Mouse (Mus musculus): ENCODE data around the gene Adh6b. TPM values are rescaled to one million over a fixed set of nuclear protein-coding genes. Genes with fewer than 3 reads are reported as not detected.

Gene Adh6b
- polyA plus RNA-seq, 1 experiment, result 4.1 TPM

DNA sequence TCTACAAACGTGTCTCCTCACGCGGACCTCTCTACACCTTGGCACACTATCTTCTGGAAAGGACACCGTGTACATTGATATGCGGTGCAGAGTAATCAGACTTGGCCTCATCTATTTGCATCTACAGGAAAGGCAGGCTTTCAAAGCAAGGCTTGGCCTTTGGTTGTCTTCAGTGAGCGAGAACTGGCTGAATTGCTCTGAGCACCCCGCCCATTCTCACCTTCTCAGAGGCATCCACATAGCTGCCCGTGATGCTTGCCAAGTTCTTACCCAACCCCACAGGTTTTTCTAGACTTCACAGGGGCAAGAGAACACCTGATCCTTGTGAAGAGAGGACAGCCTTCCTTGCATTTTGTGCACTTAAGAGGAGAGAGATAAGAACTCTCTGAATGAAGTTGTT lies 31.7 kb upstream of the Adh6b start:
- H3K27ac ChIP-seq (ENCODE audit: control insufficient read depth, insufficient read depth, low read depth, low read length, poor library complexity), result no peak overlapping the region
- TF ChIP-seq POLR2A (IDR thresholded peaks at IDR 0.05; ENCODE audit: borderline replicate concordance, control insufficient read depth, low read depth, low read length), result no peak
- no peak for TF ChIP-seq CTCF (IDR thresholded peaks at IDR 0.05; ENCODE audit: control insufficient read depth, insufficient read depth, low read length)
- H3K4me3 ChIP-seq (replicated peaks; ENCODE audit: control insufficient read depth, low read depth, low read length), result no peak overlapping the region
- WGBS, result 85% methylated on average over 8 of the region's 8 CpGs
- H3K4me1 ChIP-seq (ENCODE audit: control insufficient read depth, insufficient read depth, low read length), result no peaks in the 10 kb centered on the region

DNA sequence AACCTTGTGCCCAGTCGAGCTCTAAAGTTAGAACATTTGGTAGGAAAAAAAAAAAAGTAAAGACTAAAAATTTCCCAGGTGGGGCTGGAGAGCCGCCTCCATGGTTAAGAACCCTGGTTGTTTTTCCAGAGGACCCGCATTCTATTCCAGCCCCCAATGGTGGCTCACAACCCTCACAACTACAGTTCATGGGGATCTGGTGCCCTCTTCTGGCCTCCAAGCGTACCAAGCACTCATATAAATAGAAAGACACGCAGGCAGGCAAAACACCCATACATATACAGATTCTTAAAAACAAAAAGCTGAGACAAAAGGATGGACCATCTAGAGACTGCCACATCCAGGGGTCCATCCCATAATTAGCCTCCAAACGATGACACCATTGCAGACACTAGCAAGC lies 30.6 kb upstream of the Adh6b start:
- Histone ChIP-seq H3K27ac (ENCODE audit: control insufficient read depth, insufficient read depth, low read depth, low read length, poor library complexity) (no peak overlapping the region), H3K4me3 (replicated peaks; ENCODE audit: control insufficient read depth, low read depth, low read length) (no peak overlapping the region), H3K4me1 (ENCODE audit: control insufficient read depth, insufficient read depth, low read length) (no peaks in the 10 kb centered on the region)
- WGBS, result 85% methylated on average over 6 of the region's 6 CpGs
- TF ChIP-seq POLR2A (IDR thresholded peaks at IDR 0.05; ENCODE audit: borderline replicate concordance, control insufficient read depth, low read depth, low read length), result no peak
- no peak for TF ChIP-seq CTCF (IDR thresholded peaks at IDR 0.05; ENCODE audit: control insufficient read depth, insufficient read depth, low read length)

DNA sequence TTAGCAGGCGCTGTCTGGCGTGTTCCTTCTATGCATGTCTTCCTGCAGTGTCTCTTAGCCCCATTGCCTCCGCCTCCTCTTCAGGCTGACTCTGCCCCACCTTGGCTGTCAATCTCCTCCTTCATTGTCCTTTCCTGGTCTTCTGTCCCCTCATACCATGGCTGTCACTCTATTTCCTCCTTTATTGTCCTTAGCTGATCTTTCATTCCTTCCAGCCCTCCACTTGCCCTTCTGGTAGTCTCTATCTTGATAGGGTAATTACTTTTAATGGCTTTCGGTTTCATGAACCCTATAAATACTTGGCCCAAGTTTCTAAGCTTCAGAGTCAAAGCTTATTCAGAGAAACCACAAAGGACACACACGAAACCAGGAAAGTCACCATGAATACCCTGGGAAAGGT lies 28.6 kb upstream of the Adh6b start, which contains the start of gene Adh6a:
TSS of gene Adh6a (plus strand) at position 322 of the 400 bp plus-strand sequence.
- TF ChIP-seq CTCF (IDR thresholded peaks at IDR 0.05; ENCODE audit: control insufficient read depth, insufficient read depth, low read length) (no peak), POLR2A (IDR thresholded peaks at IDR 0.05; ENCODE audit: borderline replicate concordance, control insufficient read depth, low read depth, low read length) (no peak)
- WGBS, result 69% methylated on average over 5 of the region's 5 CpGs
- H3K4me1 ChIP-seq (ENCODE audit: control insufficient read depth, insufficient read depth, low read length), result no peaks in the 10 kb centered on the region
- no peak within 1 kb of the TSS for H3K27ac ChIP-seq (ENCODE audit: control insufficient read depth, insufficient read depth, low read depth, low read length, poor library complexity)
- no peak within 1 kb of the TSS for H3K4me3 ChIP-seq (replicated peaks; ENCODE audit: control insufficient read depth, low read depth, low read length)

DNA sequence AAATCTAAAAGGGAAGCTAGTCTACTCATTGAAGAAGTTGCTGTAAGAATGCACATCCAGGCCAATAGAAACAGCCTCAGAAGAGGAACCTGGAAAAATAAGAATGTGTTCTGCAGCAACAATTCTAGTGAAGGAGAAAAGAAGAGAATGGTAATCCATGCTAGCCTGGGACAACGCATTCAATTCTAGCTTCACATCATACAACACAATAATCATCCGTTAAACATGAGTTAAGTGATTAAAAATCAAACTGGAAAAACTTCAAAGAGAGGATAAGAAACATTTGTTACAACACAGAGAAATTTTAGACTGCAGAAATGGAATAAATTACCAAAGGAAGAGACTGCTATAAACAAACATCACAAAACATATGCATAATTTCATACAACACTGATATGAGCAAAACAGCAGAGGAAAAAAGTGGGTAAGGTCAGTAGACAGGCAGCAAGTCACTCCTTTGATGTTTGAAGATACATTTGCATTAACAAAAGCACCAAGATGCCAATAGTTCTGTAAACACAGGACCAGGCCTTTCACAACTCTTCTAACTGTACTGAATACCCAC lies 24.6 kb upstream of the Adh6b start:
- TF ChIP-seq CTCF (IDR thresholded peaks at IDR 0.05; ENCODE audit: control insufficient read depth, insufficient read depth, low read length) (no peak), POLR2A (IDR thresholded peaks at IDR 0.05; ENCODE audit: borderline replicate concordance, control insufficient read depth, low read depth, low read length) (no peak)
- Histone ChIP-seq H3K4me3 (replicated peaks; ENCODE audit: control insufficient read depth, low read depth, low read length) (no peak overlapping the region), H3K4me1 (ENCODE audit: control insufficient read depth, insufficient read depth, low read length) (no peaks in the 10 kb centered on the region), H3K27ac (ENCODE audit: control insufficient read depth, insufficient read depth, low read depth, low read length, poor library complexity) (no peak overlapping the region)
- WGBS, result 85% methylated on average over 2 of the region's 2 CpGs

DNA sequence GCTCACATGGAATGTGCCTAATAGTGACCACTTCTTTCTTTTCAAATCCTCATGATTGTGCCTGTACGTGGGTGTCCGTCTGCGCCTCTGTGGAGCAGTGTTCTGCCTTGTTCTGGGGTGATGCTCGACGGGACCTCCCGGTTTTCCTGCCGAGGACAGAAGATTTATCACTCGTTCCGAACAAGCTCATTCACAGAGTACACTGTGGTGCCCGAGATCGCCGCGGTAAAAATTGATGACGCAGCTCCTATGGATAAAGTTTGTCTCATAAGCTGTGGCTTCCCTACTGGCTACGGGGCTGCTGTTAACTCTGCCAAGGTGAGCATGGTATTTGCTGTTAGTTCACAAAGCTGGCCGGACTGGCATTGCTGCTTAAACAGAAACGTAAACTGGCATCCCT lies 16.6 kb upstream of the Adh6b start:
- no peak overlapping the region for H3K4me3 ChIP-seq (replicated peaks; ENCODE audit: control insufficient read depth, low read depth, low read length)
- 90% methylated on average over 17 of the region's 17 CpGs for WGBS
- H3K27ac ChIP-seq (ENCODE audit: control insufficient read depth, insufficient read depth, low read depth, low read length, poor library complexity), result no peak overlapping the region
- TF ChIP-seq POLR2A (IDR thresholded peaks at IDR 0.05; ENCODE audit: borderline replicate concordance, control insufficient read depth, low read depth, low read length) (no peak), CTCF (IDR thresholded peaks at IDR 0.05; ENCODE audit: control insufficient read depth, insufficient read depth, low read length) (no peak)
- no peaks in the 10 kb centered on the region for H3K4me1 ChIP-seq (ENCODE audit: control insufficient read depth, insufficient read depth, low read length)

DNA sequence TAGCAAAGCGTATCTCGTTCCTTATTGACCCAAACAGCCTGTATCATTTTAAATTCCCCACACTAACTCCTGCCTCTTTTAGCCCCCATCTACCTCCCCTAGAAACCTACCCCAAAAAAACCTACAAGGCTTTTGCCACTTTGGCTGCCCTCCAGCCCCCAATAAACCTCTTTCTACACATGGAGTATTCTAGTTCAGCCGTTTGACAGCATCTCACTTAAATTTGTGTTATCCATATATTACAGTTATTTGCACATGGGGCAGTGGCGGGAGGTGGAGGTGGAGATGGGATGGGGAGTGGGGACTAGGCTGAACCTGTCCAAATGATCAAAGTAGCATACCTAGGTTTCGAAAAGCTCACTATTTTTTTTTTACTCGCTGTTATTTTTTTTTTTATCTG lies 16.1 kb upstream of the Adh6b start:
- Histone ChIP-seq H3K27ac (ENCODE audit: control insufficient read depth, insufficient read depth, low read depth, low read length, poor library complexity) (no peak overlapping the region), H3K4me1 (ENCODE audit: control insufficient read depth, insufficient read depth, low read length) (no peaks in the 10 kb centered on the region), H3K4me3 (replicated peaks; ENCODE audit: control insufficient read depth, low read depth, low read length) (no peak overlapping the region)
- 81% methylated on average over 6 of the region's 6 CpGs for WGBS
- TF ChIP-seq CTCF (IDR thresholded peaks at IDR 0.05; ENCODE audit: control insufficient read depth, insufficient read depth, low read length) (no peak), POLR2A (IDR thresholded peaks at IDR 0.05; ENCODE audit: borderline replicate concordance, control insufficient read depth, low read depth, low read length) (no peak)

DNA sequence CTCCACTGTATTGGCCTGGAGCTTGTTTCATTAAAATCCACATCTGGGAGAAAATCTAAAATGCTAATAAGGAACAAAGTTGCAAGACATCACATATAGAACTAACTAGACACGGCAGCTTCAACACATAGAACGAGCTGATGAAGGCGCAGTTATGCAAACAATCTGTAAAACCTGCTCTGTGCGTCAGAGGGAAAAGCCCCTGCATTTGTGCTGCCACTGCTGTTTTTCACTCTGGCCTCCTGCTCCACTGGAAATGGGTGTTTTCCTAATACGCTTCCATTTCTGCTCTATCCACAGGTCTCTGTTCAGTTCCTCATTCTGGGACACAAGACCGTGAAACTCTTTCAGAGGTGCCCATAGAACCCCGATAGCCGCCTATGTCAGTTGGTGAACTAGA lies 7.7 kb upstream of the Adh6b start:
- H3K4me3 ChIP-seq (replicated peaks; ENCODE audit: control insufficient read depth, low read depth, low read length), result no peak overlapping the region
- WGBS, result 72% methylated on average over 8 of the region's 8 CpGs
- TF ChIP-seq POLR2A (IDR thresholded peaks at IDR 0.05; ENCODE audit: borderline replicate concordance, control insufficient read depth, low read depth, low read length), result no peak
- TF ChIP-seq CTCF (IDR thresholded peaks at IDR 0.05; ENCODE audit: control insufficient read depth, insufficient read depth, low read length), result no peak

DNA sequence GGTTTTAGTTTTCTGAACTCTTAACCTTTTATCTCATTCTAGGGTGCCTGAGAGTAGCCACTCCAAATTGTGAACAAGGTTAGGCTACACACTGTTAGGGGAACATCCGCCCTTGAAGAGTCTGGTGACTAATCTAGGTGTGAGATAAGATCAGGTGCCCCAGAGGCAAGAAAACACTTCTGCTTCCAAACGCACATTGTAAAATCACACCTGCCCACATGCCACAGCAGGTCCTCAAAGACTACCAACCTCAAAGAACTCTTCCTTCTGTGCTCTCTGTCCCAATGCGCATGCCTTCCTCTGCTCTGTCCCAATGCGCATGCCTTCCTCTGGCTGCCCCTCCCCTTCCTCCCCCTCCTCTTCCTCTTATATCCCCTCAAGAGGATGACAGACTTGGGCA lies 7.3 kb upstream of the Adh6b start:
- H3K4me3 ChIP-seq (replicated peaks; ENCODE audit: control insufficient read depth, low read depth, low read length), result no peak overlapping the region
- WGBS, result 52% methylated on average over 4 of the region's 4 CpGs
- H3K4me1 ChIP-seq (ENCODE audit: control insufficient read depth, insufficient read depth, low read length), result peaks cover 2% of the 10 kb centered on the region; the same call in 1 of the 2 replicates
- no peak overlapping the region for H3K27ac ChIP-seq (ENCODE audit: control insufficient read depth, insufficient read depth, low read depth, low read length, poor library complexity)
- TF ChIP-seq POLR2A (IDR thresholded peaks at IDR 0.05; ENCODE audit: borderline replicate concordance, control insufficient read depth, low read depth, low read length), result no peak
- no peak for TF ChIP-seq CTCF (IDR thresholded peaks at IDR 0.05; ENCODE audit: control insufficient read depth, insufficient read depth, low read length)

More for the DNA sequence above, 7.7 kb upstream of the Adh6b start:
- Histone ChIP-seq H3K4me1 (ENCODE audit: control insufficient read depth, insufficient read depth, low read length) (peaks cover 2% of the 10 kb centered on the region; the same call in 1 of the 2 replicates), H3K27ac (ENCODE audit: control insufficient read depth, insufficient read depth, low read depth, low read length, poor library complexity) (no peak overlapping the region)

DNA sequence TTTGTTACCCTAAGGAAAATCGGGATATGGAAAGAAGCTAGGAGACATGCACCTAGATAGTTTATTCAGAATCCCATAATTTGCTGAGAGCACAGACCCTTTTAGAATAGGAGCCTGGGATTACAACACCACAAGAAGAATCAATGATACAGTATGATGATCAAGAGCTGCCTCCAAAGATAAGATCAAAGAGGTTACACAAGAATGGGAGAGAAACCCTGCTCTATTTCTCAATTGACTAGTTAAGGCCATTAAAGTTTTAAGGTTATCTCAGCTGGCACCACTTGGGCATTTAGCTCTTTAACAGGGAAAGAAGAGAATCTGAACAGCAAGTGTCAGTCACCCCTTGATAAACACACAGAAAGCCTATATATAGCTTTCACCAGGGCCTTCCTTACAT lies 6.0 kb upstream of the Adh6b start:
- peaks cover 2% of the 10 kb centered on the region; the same call in 1 of the 2 replicates for H3K4me1 ChIP-seq (ENCODE audit: control insufficient read depth, insufficient read depth, low read length)
- TF ChIP-seq POLR2A (IDR thresholded peaks at IDR 0.05; ENCODE audit: borderline replicate concordance, control insufficient read depth, low read depth, low read length), result no peak
- no peak for TF ChIP-seq CTCF (IDR thresholded peaks at IDR 0.05; ENCODE audit: control insufficient read depth, insufficient read depth, low read length)
- no peak overlapping the region for H3K27ac ChIP-seq (ENCODE audit: control insufficient read depth, insufficient read depth, low read depth, low read length, poor library complexity)
- no peak overlapping the region for H3K4me3 ChIP-seq (replicated peaks; ENCODE audit: control insufficient read depth, low read depth, low read length)
- 86% methylated on average over 1 of the region's 1 CpGs for WGBS

Data from bone marrow, adult 2 months (tissue).